Mouse (Mus musculus): Measurements from ENCODE around the gene Ryr2. TPM values are rescaled to one million over a fixed set of nuclear protein-coding genes. Genes with fewer than 3 reads are reported as not detected.

Ryr2 gene
- polyA plus RNA-seq, 1 experiment from 2014 or later: 0.28 TPM

GRCm38 (mm10) chr13:11905126-11905525 lies 201.6 kb downstream of the Ryr2 start:
- Histone ChIP-seq H3K4me3 (replicated peaks) (no peak overlapping the region), H3K4me1 (replicated peaks) (no peaks in the 10 kb centered on the region), H3K9ac (replicated peaks) (no peak overlapping the region), H3K4me2 (no peak overlapping the region), H3K27ac (no peak overlapping the region), H3K27me3 (no peaks in the 10 kb centered on the region), H3K36me3 (no peaks in the 10 kb centered on the region), H3K9me3 (no peaks in the 10 kb centered on the region)
- no peak for ATAC-seq (ENCODE audit: insufficient number of reproducible peaks, insufficient read depth, low FRiP score, low TSS enrichment, low read depth)
- 87% methylated on average over 2 of the region's 2 CpGs for WGBS

DNA sequence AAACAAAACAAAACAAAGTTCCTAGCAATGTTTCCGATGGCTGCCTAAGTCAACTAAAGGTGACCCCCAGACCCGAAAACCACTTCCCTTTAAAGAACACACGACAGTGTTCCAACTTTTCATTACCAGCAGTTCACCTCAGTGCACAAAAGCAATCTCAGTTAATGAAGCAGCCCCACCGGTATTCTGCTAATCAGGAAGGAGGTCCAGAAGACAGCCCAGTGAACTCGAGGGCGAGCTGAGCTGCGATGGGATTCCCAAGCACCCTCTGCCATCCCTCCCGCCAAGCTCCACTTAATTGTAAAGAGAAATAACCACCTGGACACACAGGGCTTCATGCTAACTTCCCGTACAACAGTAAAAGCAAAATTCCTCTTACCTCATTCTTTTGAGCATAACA lies 203.5 kb downstream of the Ryr2 start:
- no peaks in the 10 kb centered on the region for H3K36me3 ChIP-seq
- H3K4me1 ChIP-seq (replicated peaks): no peaks in the 10 kb centered on the region
- H3K9me3 ChIP-seq: no peaks in the 10 kb centered on the region
- no peak overlapping the region for H3K9ac ChIP-seq (replicated peaks)
- no peak overlapping the region for H3K27ac ChIP-seq
- no peaks in the 10 kb centered on the region for H3K27me3 ChIP-seq
- WGBS: 62% methylated on average over 9 of the region's 9 CpGs
- H3K4me2 ChIP-seq: no peak overlapping the region
- H3K4me3 ChIP-seq (replicated peaks): no peak overlapping the region
- ATAC-seq (ENCODE audit: insufficient number of reproducible peaks, insufficient read depth, low FRiP score, low TSS enrichment, low read depth): no peak

DNA sequence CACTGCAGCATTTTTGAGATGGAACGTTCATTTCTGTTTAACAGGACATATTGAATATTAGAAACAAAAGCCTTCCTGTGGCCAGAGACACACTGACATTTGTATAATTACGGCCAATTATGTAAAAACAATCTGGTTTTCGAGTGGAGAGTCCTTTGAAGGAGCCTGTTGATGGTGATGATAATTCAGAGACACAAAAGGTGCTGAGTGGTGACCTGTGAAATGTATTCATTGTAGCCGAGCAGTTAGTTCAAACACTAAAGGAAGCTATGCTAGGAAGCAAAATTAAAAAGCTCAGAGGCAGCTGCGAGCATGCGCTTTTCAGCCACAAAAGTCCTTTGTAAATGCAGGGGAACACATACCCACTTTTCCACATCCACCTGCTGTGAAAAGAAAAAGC lies 203.9 kb downstream of the Ryr2 start:
- H3K4me1 ChIP-seq (replicated peaks): no peaks in the 10 kb centered on the region
- H3K9me3 ChIP-seq: no peaks in the 10 kb centered on the region
- H3K27me3 ChIP-seq: no peaks in the 10 kb centered on the region
- H3K4me3 ChIP-seq (replicated peaks): no peak overlapping the region
- no peak for ATAC-seq (ENCODE audit: insufficient number of reproducible peaks, insufficient read depth, low FRiP score, low TSS enrichment, low read depth)
- H3K36me3 ChIP-seq: no peaks in the 10 kb centered on the region
- no peak overlapping the region for H3K9ac ChIP-seq (replicated peaks)
- no peak overlapping the region for H3K27ac ChIP-seq
- WGBS: 66% methylated on average over 6 of the region's 6 CpGs
- H3K4me2 ChIP-seq: no peak overlapping the region

DNA sequence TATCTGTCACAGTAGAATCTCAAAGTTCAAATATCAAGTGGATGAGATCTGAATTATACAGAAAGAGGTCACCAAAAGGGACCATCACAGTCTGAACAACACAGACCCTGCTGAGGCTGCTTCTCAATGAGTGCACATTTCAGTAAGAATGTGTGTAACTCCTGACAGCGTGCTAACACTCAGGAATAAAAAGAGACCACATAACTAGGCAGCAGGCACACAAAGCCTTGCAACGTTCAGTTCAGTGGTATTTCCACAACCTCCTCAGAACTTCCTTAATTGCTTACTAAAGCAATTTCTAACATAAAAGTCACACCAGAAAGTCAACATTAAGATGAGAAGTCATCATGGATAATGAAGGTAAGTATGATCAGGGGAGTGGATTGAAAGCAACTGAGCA lies 206.1 kb downstream of the Ryr2 start:
- no peak overlapping the region for H3K4me2 ChIP-seq
- no peak overlapping the region for H3K4me3 ChIP-seq (replicated peaks)
- no peaks in the 10 kb centered on the region for H3K4me1 ChIP-seq (replicated peaks)
- no peaks in the 10 kb centered on the region for H3K36me3 ChIP-seq
- ATAC-seq (ENCODE audit: insufficient number of reproducible peaks, insufficient read depth, low FRiP score, low TSS enrichment, low read depth): no peak
- H3K9me3 ChIP-seq: no peaks in the 10 kb centered on the region
- no peak overlapping the region for H3K9ac ChIP-seq (replicated peaks)
- no peak overlapping the region for H3K27ac ChIP-seq
- no peaks in the 10 kb centered on the region for H3K27me3 ChIP-seq
- 79% methylated on average over 2 of the region's 2 CpGs for WGBS

GRCm38 (mm10) chr13:11895631-11896030 lies 211.1 kb downstream of the Ryr2 start:
- H3K9me3 ChIP-seq: no peaks in the 10 kb centered on the region
- no peaks in the 10 kb centered on the region for H3K4me1 ChIP-seq (replicated peaks)
- no peak overlapping the region for H3K4me2 ChIP-seq
- H3K36me3 ChIP-seq: no peaks in the 10 kb centered on the region
- H3K4me3 ChIP-seq (replicated peaks): no peak overlapping the region
- no peaks in the 10 kb centered on the region for H3K27me3 ChIP-seq
- no peak overlapping the region for H3K27ac ChIP-seq
- 89% methylated on average over 1 of the region's 1 CpGs for WGBS
- no peak overlapping the region for H3K9ac ChIP-seq (replicated peaks)
- no peak for ATAC-seq (ENCODE audit: insufficient number of reproducible peaks, insufficient read depth, low FRiP score, low TSS enrichment, low read depth)

DNA sequence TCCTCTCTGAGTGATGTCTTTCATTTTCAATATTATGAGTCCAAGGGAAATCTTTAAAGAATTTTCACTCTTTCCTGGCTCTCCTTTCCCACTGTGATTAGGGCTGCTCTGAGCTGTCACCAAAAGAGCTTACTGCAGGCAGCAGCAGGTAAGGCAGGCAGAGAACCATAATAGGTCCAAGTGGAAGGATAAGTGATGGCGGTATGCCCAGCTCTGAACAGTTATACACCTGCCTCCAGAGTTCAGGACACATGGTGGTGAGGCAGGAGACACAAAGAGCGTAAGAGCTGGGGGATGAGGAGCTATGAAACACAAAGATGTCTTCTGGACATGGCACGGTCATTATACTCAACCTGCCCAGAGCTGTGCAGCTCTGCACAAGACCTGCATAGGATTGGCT lies 215.0 kb downstream of the Ryr2 start:
- 87% methylated on average over 3 of the region's 3 CpGs for WGBS
- Histone ChIP-seq H3K9me3 (no peaks in the 10 kb centered on the region), H3K4me2 (no peak overlapping the region), H3K36me3 (no peaks in the 10 kb centered on the region), H3K27me3 (no peaks in the 10 kb centered on the region), H3K9ac (replicated peaks) (no peak overlapping the region), H3K4me1 (replicated peaks) (no peaks in the 10 kb centered on the region), H3K27ac (no peak overlapping the region), H3K4me3 (replicated peaks) (no peak overlapping the region)
- ATAC-seq (ENCODE audit: insufficient number of reproducible peaks, insufficient read depth, low FRiP score, low TSS enrichment, low read depth): no peak

- no peak overlapping the region for H3K9ac ChIP-seq (replicated peaks)
- 84% methylated on average over 3 of the region's 3 CpGs for WGBS
- H3K27ac ChIP-seq: no peak overlapping the region
- no peaks in the 10 kb centered on the region for H3K36me3 ChIP-seq
- H3K4me1 ChIP-seq (replicated peaks): no peaks in the 10 kb centered on the region
- H3K4me3 ChIP-seq (replicated peaks): no peak overlapping the region
- H3K27me3 ChIP-seq: no peaks in the 10 kb centered on the region
- no peaks in the 10 kb centered on the region for H3K9me3 ChIP-seq
- ATAC-seq (ENCODE audit: insufficient number of reproducible peaks, insufficient read depth, low FRiP score, low TSS enrichment, low read depth): no peak
- no peak overlapping the region for H3K4me2 ChIP-seq
These were observed 215.6 kb downstream of the Ryr2 start for GRCm38 (mm10) chr13:11891115-11891514.

GRCm38 (mm10) chr13:11884175-11884574 lies 222.6 kb downstream of the Ryr2 start:
- no peaks in the 10 kb centered on the region for H3K4me1 ChIP-seq (replicated peaks)
- 89% methylated on average over 3 of the region's 3 CpGs for WGBS
- H3K27ac ChIP-seq: no peak overlapping the region
- H3K4me2 ChIP-seq: no peak overlapping the region
- no peaks in the 10 kb centered on the region for H3K36me3 ChIP-seq
- no peak overlapping the region for H3K9ac ChIP-seq (replicated peaks)
- no peaks in the 10 kb centered on the region for H3K27me3 ChIP-seq
- ATAC-seq (ENCODE audit: insufficient number of reproducible peaks, insufficient read depth, low FRiP score, low TSS enrichment, low read depth): no peak
- no peak overlapping the region for H3K4me3 ChIP-seq (replicated peaks)
- no peaks in the 10 kb centered on the region for H3K9me3 ChIP-seq

DNA sequence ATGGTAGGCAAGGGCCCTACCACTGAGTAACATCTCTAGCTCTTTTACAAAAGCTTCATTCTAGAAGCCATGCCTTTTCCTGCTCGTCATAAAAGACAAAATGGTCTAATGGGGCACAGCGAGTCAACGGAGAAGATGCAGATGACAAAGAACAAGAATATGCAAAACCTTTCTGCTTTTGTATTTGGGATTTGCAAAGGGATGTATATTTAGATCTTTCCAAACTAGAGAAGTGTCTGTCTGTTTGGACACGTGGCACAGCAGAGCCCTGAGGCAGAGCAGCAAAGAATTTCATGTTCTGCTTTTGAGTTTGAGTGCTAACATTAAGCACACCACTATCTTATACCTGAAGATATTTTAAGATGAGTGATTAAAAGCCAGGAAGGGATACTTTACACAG lies 224.4 kb downstream of the Ryr2 start:
- Histone ChIP-seq H3K36me3 (no peaks in the 10 kb centered on the region), H3K27me3 (no peaks in the 10 kb centered on the region), H3K9ac (replicated peaks) (no peak overlapping the region), H3K27ac (no peak overlapping the region), H3K4me3 (replicated peaks) (no peak overlapping the region), H3K4me2 (no peak overlapping the region), H3K4me1 (replicated peaks) (no peaks in the 10 kb centered on the region), H3K9me3 (no peaks in the 10 kb centered on the region)
- 86% methylated on average over 4 of the region's 4 CpGs for WGBS
- ATAC-seq (ENCODE audit: insufficient number of reproducible peaks, insufficient read depth, low FRiP score, low TSS enrichment, low read depth): no peak

DNA sequence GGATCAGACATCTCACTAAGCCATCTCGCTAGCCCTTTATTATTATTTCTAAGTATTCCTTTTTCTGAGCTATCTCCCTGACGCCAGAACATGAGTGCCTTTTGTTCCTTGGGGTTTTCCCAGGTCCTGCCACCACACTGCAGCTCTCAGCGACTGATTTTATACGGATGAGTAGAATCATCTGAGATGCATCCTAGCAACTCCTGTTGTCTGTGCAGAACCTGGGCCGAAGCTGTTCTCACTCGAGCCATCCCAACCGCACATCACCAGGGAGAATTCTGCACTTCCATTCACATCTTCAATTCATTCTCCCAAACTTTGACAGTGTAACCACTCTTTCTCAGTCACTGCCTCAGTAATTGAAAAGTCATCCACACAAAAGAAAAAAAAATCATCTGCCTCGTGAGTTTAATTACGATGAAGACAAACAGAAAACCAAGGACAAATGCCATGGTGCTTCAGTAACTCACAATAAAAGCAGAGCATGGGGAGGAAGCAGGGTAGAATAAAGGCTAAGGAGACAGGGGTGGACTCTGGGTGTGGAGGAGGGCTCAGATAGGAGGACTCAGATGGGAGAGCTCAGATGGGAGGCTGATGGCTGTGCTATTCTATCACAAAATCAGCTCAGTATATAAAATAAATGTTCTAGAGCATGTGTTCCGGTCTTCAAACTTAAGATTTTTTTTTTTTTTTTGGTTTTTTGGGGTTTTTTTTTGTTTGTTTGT lies 226.1 kb downstream of the Ryr2 start:
- no peak overlapping the region for H3K4me3 ChIP-seq (replicated peaks)
- ATAC-seq (ENCODE audit: insufficient number of reproducible peaks, insufficient read depth, low FRiP score, low TSS enrichment, low read depth): no peak
- no peak overlapping the region for H3K4me2 ChIP-seq
- H3K27me3 ChIP-seq: no peaks in the 10 kb centered on the region
- no peaks in the 10 kb centered on the region for H3K9me3 ChIP-seq
- no peak overlapping the region for H3K27ac ChIP-seq
- no peaks in the 10 kb centered on the region for H3K36me3 ChIP-seq
- H3K4me1 ChIP-seq (replicated peaks): no peaks in the 10 kb centered on the region
- H3K9ac ChIP-seq (replicated peaks): no peak overlapping the region
- 89% methylated on average over 10 of the region's 10 CpGs for WGBS

GRCm38 (mm10) chr13:11879037-11879436 lies 227.7 kb downstream of the Ryr2 start:
- Histone ChIP-seq H3K36me3 (no peaks in the 10 kb centered on the region), H3K27ac (no peak overlapping the region), H3K9me3 (no peaks in the 10 kb centered on the region), H3K4me1 (replicated peaks) (no peaks in the 10 kb centered on the region), H3K9ac (replicated peaks) (no peak overlapping the region), H3K4me3 (replicated peaks) (no peak overlapping the region), H3K27me3 (no peaks in the 10 kb centered on the region), H3K4me2 (no peak overlapping the region)
- WGBS: 75% methylated on average over 3 of the region's 3 CpGs
- no peak for ATAC-seq (ENCODE audit: insufficient number of reproducible peaks, insufficient read depth, low FRiP score, low TSS enrichment, low read depth)

- no peaks in the 10 kb centered on the region for H3K4me1 ChIP-seq (replicated peaks)
- no peak overlapping the region for H3K4me2 ChIP-seq
- H3K9ac ChIP-seq (replicated peaks): no peak overlapping the region
- ATAC-seq (ENCODE audit: insufficient number of reproducible peaks, insufficient read depth, low FRiP score, low TSS enrichment, low read depth): no peak
- H3K36me3 ChIP-seq: no peaks in the 10 kb centered on the region
- no peaks in the 10 kb centered on the region for H3K9me3 ChIP-seq
- no peak overlapping the region for H3K27ac ChIP-seq
- 7% methylated on average over 1 of the region's 1 CpGs for WGBS
- no peak overlapping the region for H3K4me3 ChIP-seq (replicated peaks)
- no peaks in the 10 kb centered on the region for H3K27me3 ChIP-seq
These were observed 231.9 kb downstream of the Ryr2 start for GRCm38 (mm10) chr13:11874852-11875251.
